Mouse (Mus musculus) cortical plate, adult 2 months (tissue): ENCODE measurements around the gene Rtn4ip1.
"Not testable (repeated sequence)": the region's sequence is repeated elsewhere in the genome, so short reads cannot be mapped to it uniquely, and the experiment has no call there.

Experiments used
- CTCF ChIP-seq: fragments of 200-500 bp; IDR thresholded peaks from 2 replicates; pipeline ENCODE4 v1.5.1; 2011; ENCODE audit warnings: mild to moderate bottlenecking, control low read depth, low read length; ENCODE audit not compliant: insufficient read depth; ENCODE audit errors: extremely low read depth
- POLR2A ChIP-seq: fragments of 200-500 bp; IDR thresholded peaks from 2 replicates; pipeline ENCODE4 v1.6.1; 2011; ENCODE audit warnings: mild to moderate bottlenecking, low read length, control low read depth; ENCODE audit not compliant: insufficient read depth; ENCODE audit errors: extremely low read depth

DNA sequence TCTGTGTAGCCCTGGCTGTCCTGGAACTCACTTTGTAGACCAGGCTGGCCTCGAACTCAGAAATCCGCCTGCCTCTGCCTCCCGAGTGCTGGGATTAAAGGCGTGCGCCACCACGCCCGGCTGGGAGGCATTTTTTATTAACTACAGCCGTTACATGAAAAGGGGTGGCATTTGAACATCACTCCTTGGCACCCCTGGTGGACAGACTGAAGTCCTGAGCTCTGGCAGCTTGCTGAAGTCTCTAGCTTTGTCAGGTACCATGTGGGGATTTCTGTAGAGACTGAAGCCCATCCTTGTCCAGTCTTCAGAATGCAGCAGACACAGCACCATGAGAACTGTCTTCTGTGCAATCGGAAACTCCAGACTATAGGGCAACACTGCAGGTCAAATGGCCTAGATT, 24.2 kb downstream of the Rtn4ip1 start:
- TF ChIP-seq CTCF, POLR2A: not testable (repeated sequence)
